Mouse (Mus musculus): ENCODE measurements at regions not wholly inside any gene's neighbourhood (a gene's known extent, or its start where the extent isn't known, plus 50 kb on each side); places are given as distances from the start of the nearest gene placed in this dataset.

DNA sequence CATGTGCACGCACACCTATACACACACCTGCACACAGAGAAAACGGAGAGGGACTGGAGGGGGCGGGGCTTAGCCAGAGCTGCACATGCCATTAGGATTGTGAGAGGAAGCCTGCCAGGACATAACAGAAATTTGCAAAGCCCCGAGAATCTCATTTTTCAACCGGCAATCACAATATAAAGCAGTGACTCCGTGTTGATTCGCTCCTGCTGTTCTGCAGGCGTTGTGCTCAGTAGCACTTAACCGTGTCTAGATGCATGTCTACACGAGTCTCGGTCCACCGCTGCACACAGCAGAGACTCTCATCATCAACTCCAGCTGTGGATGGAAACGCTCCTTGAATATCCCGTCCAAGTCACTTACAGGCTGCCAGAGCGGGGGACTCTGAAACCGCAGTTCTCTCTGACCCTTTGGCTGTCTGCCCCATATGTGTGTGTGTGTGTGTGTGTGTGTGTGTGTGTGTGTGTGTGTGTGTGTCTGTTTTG is 260.1 kb upstream of the Sulf2 start:
- TF ChIP-seq CTCF (IDR thresholded peaks at IDR 0.05; ENCODE audit: insufficient read depth, low read depth, low read length) = no peak
- TF ChIP-seq POLR2A (IDR thresholded peaks at IDR 0.05; ENCODE audit: insufficient read depth, low read depth, low read length) = no peak
